Mouse (Mus musculus) stomach, postnatal 0 days (tissue): ENCODE data around the gene Tagap1.
"Not testable (repeated sequence)": the region's sequence is repeated elsewhere in the genome, so short reads cannot be mapped to it uniquely, and the experiment has no call there.

Experiments
- CTCF ChIP-seq: IDR thresholded peaks from 2 replicates; pipeline ENCODE4 v1.5.1; 2016; ENCODE audit warnings: antibody characterized with exemption, low read depth, mild to moderate bottlenecking, moderate library complexity
- EP300 ChIP-seq: optimal IDR thresholded peaks from 2 replicates; pipeline ENCODE3; 2016; ENCODE audit warnings: antibody characterized with exemption

DNA sequence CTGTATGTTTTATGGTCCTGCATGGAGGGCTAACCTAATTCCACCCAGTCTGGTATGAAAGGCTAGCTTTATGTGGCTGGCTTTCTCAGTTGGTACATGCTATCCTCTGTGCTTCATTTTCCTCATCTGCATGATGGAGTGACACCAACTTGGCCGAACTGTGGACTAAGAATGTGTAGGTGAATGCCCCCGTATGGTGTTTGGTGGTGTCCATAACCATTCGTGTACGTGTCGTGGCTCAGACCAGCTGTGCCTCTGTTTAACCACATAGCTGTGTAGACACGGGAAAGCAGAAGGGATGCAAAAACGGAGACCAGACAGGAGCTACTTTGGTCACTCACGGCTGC lies 13.3 kb downstream of the Tagap1 start:
- TF ChIP-seq CTCF, EP300: not testable (repeated sequence)
